Mouse (Mus musculus): ENCODE data around the gene Acvr2b. TPM values are rescaled to one million over a fixed set of nuclear protein-coding genes. Genes with fewer than 3 reads are reported as not detected.

Acvr2b gene
- polyA plus RNA-seq, 1 experiment from 2014 or later: 1.7 TPM

Other genes starting within 250 kb of the Acvr2b start
- gene Acaa1b, start 245.0 kb upstream of the Acvr2b start, polyA plus RNA-seq (2015; fragmentation: Nextera tagmentation; extraction: Ambion mirVana): 24.8 and 27.6 TPM in 2 replicates
- gene Gm47289, start 243.0 kb upstream of the Acvr2b start, polyA plus RNA-seq (2015; fragmentation: Nextera tagmentation; extraction: Ambion mirVana): 0.04 TPM in 1 of 2 replicates, not detected in the other
- 0.08 TPM in 1 of 2 replicates, not detected in the other for gene Slc22a13, start 193.0 kb upstream of the Acvr2b start, polyA plus RNA-seq (2015; fragmentation: Nextera tagmentation; extraction: Ambion mirVana)
- 4.0 and 4.1 TPM in 2 replicates for gene Oxsr1, start 79.7 kb upstream of the Acvr2b start, polyA plus RNA-seq (2015; fragmentation: Nextera tagmentation; extraction: Ambion mirVana)
- 45.0 and 47.9 TPM in 2 replicates for gene Acaa1a, start 62.4 kb upstream of the Acvr2b start, polyA plus RNA-seq (2015; fragmentation: Nextera tagmentation; extraction: Ambion mirVana)
- 14.6 and 14.7 TPM in 2 replicates for gene Myd88, start 60.7 kb upstream of the Acvr2b start, polyA plus RNA-seq (2015; fragmentation: Nextera tagmentation; extraction: Ambion mirVana)
- 3.3 and 4.5 TPM in 2 replicates for gene Xylb, start 44.7 kb upstream of the Acvr2b start, polyA plus RNA-seq (2015; fragmentation: Nextera tagmentation; extraction: Ambion mirVana)
- not detected in 2 replicates for gene Slc22a14, start 36.6 kb upstream of the Acvr2b start, polyA plus RNA-seq (2015; fragmentation: Nextera tagmentation; extraction: Ambion mirVana)
- gene Exog, start 42.8 kb downstream of the Acvr2b start, polyA plus RNA-seq (2015; fragmentation: Nextera tagmentation; extraction: Ambion mirVana): 4.9 and 5.4 TPM in 2 replicates
- 0.06 and 0.11 TPM in 2 replicates for gene Scn5a, start 176.9 kb downstream of the Acvr2b start, polyA plus RNA-seq (2015; fragmentation: Nextera tagmentation; extraction: Ambion mirVana)

Measured in liver, embryonic 16.5 days (tissue).